Mouse (Mus musculus) midbrain, embryonic 10.5 days (tissue): ENCODE measurements around the gene 3110082I17Rik. TPM values are rescaled to one million over a fixed set of nuclear protein-coding genes. Genes with fewer than 3 reads are reported as not detected.

Experiments
- DNase-seq: peaks from one replicate; pipeline ENCODE4 v3.0.0-alpha.2; 2017; ENCODE audit warnings: low spot score
- H3K27ac ChIP-seq: fragments of 300-500 bp; sonication (generic); replicated peaks from 2 replicates; pipeline ENCODE4 v1.5.1; 2016; ENCODE audit warnings: mild to moderate bottlenecking
- H3K27me3 ChIP-seq: fragments of 300-500 bp; sonication (generic); 2 replicates; pipeline ENCODE4 v1.6.1; 2016; ENCODE audit warnings: low read depth, mild to moderate bottlenecking; ENCODE audit not compliant: poor library complexity, severe bottlenecking
- H3K36me3 ChIP-seq: fragments of 300-500 bp; sonication (generic); 2 replicates; pipeline ENCODE4 v1.6.1; 2016; ENCODE audit warnings: mild to moderate bottlenecking, moderate library complexity
- H3K4me1 ChIP-seq: fragments of 300-500 bp; sonication (generic); 2 replicates; pipeline ENCODE4 v1.6.1; 2016
- H3K4me3 ChIP-seq: fragments of 300-500 bp; sonication (generic); 2 replicates; pipeline ENCODE4 v1.5.1; 2016; ENCODE audit warnings: mild to moderate bottlenecking, moderate library complexity
- H3K9me3 ChIP-seq: fragments of 300-500 bp; sonication (generic); replicated peaks from 2 replicates; pipeline ENCODE4 v1.6.1; 2016; ENCODE audit warnings: mild to moderate bottlenecking
- WGBS: fragments of 180-500 bp; shearing (Covaris S2); methylation state at CpG from one replicate; pipeline ENCODE4 v1.1.7; 2016; 5-methylcytosine and 5-hydroxymethylcytosine counted together
- microRNA counts: library from miRNA; unstranded; fragments of <30 nt; microRNA quantifications from one replicate; lab custom pipeline; 2017
- microRNA-seq: library from miRNA; unstranded; fragments of <30 nt; microRNA quantifications from one replicate; pipeline ENCODE4, GENCODE M21; 2017
- polyA plus RNA-seq: library from polyadenylated mRNA; unstranded; fragments of >200 nt; fragmentation: Nextera tagmentation; extraction: Ambion mirVana; gene quantifications from 2 replicates; pipeline ENCODE4 v1.2.1, GENCODE M21; 2016

3110082I17Rik gene
- polyA plus RNA-seq, 1 experiment from 2014 or later = 64.7 TPM

DNA sequence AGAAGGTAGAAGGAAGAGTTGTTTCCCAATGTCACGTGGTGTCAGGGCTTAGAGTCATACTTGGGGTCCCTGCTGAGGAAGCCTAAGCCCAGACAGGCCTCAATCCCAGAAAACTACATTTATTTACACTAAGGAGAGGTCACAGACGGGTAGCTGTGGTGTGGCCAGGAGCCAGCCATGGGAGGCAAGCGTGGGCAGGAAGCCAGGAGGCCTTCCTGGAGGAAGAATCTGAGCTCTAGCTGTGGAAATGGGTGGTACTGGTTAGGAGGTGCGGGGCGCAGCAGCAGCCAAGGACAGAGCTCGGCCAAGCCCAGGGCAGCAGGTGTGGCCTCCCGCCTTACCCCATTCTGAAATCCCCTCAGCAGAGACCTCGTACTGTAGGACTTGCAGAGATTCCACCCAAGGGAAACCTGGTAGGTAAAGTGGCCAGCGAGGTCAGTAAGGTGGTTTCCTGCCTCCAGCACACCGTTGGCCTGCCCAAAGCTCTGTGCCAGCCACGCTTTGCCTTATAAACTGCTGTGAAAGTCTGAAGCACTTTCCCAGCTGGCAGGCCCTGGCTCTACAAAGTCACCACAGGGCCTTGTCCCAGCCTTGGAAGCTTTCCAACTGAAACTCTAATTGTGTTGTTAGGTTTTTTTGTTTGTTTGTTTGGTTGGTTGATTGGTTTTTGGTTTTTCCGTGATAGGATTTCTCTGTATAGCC lies 145.2 kb downstream of the 3110082I17Rik start:
- no peaks in the 10 kb centered on the region for H3K27me3 ChIP-seq
- H3K4me1 ChIP-seq = no peaks in the 10 kb centered on the region; the same call in 1 of the 2 replicates
- 87% methylated on average over 12 of the region's 12 CpGs for WGBS
- no peaks in the 10 kb centered on the region for H3K36me3 ChIP-seq
- H3K4me3 ChIP-seq = no peak overlapping the region
- H3K9me3 ChIP-seq = no peaks in the 10 kb centered on the region
- no peak for DNase-seq
- H3K27ac ChIP-seq = no peak overlapping the region

DNA sequence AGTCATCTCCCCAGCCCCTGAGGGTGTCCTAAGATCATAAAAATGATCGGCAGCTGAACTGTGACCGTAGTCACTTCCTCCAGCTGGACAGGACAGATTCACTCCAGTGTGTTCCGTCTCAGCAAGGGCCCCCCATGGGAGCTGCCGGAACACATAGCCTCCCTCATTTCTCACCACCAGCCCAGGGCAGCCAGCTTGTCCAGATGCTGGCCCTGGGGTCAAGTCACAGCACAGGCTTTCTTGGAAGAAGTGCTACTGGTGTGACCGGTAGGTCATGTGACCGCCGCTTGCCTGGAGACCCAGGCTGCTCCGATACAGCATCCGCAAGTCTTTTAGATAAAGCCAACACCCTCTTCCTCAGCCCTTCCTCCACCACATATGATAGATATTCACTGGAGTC lies 146.8 kb downstream of the 3110082I17Rik start:
- H3K9me3 ChIP-seq = no peaks in the 10 kb centered on the region
- DNase-seq = no peak
- no peaks in the 10 kb centered on the region for H3K27me3 ChIP-seq
- no peaks in the 10 kb centered on the region; the same call in 1 of the 2 replicates for H3K4me1 ChIP-seq
- H3K36me3 ChIP-seq = no peaks in the 10 kb centered on the region
- no peak overlapping the region for H3K27ac ChIP-seq
- WGBS = 89% methylated on average over 9 of the region's 9 CpGs
- no peak overlapping the region for H3K4me3 ChIP-seq

DNA sequence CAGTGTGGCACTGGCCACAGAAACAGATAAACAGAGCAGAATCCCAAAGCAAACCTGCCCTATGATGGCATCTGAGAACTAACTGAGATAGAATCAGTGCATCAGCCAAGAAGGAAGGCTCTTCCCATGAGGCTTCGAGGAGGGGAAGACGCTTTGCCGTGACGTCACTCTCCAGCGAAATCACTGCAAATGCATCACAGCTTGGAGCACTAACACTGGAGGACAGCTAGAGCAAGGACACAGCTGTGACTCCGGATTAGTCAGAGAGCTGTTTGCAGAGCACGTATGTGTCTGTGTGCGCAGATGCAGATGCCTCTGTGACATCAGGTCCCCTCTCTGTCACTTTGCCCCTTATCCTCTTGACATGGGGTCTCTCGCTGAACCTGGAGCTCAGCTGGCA lies 148.5 kb downstream of the 3110082I17Rik start:
- no peak overlapping the region for H3K4me3 ChIP-seq
- DNase-seq = no peak
- no peak overlapping the region for H3K27ac ChIP-seq
- H3K4me1 ChIP-seq = no peaks in the 10 kb centered on the region
- no peaks in the 10 kb centered on the region for H3K36me3 ChIP-seq
- WGBS = 94% methylated on average over 9 of the region's 9 CpGs
- H3K27me3 ChIP-seq = no peaks in the 10 kb centered on the region
- H3K9me3 ChIP-seq = no peaks in the 10 kb centered on the region

GRCm38 (mm10) chr5:139310477-139310876 lies 149.8 kb downstream of the 3110082I17Rik start:
- 90% methylated on average over 4 of the region's 4 CpGs for WGBS

DNA sequence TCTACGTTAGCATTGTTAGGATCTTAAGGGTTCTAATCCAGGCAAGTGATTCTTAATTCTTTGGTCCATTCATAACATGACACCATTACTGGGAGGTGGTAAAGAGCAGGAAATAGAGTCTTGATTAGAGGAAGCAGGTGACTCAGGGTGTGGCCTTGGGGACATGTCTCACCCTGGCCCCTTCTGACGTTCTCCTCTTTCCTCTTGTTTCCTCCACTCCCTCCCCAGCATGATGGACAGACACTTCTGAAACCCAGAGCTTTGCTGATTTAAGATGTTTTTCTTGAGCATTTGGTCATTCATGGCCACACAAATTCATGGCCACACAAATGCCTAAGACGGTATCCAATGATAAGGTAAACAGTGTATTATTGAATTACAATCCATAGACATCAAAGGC lies 150.4 kb downstream of the 3110082I17Rik start:
- no peak for DNase-seq
- Histone ChIP-seq H3K4me1 (no peaks in the 10 kb centered on the region), H3K4me3 (no peak overlapping the region), H3K27me3 (no peaks in the 10 kb centered on the region), H3K36me3 (no peaks in the 10 kb centered on the region), H3K27ac (no peak overlapping the region), H3K9me3 (no peaks in the 10 kb centered on the region)
- 86% methylated on average over 3 of the region's 3 CpGs for WGBS

More at GRCm38 (mm10) chr5:139310477-139310876, 149.8 kb downstream of the 3110082I17Rik start:
- Histone ChIP-seq H3K27me3 (no peaks in the 10 kb centered on the region), H3K9me3 (no peaks in the 10 kb centered on the region), H3K27ac (no peak overlapping the region), H3K36me3 (no peaks in the 10 kb centered on the region), H3K4me3 (no peak overlapping the region), H3K4me1 (no peaks in the 10 kb centered on the region)
- no peak for DNase-seq

MicroRNAs within 50 kb of the gene (microRNA counts, 519-probe panel; counts per million panel counts)
- microRNA mmu-miR-339-3p (lab: Ali Mortazavi, UCI) = not detected
- microRNA mmu-miR-339-5p (lab: Ali Mortazavi, UCI) = not detected

Small RNA genes lying within 50 kb of the gene (microRNA-seq; reads per million reads assigned to microRNA genes)
- gene Mir339 = 692 reads per million, percentile 73 among the genes with 10 or more reads in this experiment

Other genes with a start within 250 kb of the 3110082I17Rik start
- gene Get4, start 208.2 kb downstream of the 3110082I17Rik start, polyA plus RNA-seq = 168 and 187 TPM in 2 replicates
- 0.37 and 0.53 TPM in 2 replicates for gene Adap1, start 134.9 kb downstream of the 3110082I17Rik start, polyA plus RNA-seq
- gene Cox19, start 109.1 kb downstream of the 3110082I17Rik start, polyA plus RNA-seq = 123 and 134 TPM in 2 replicates
- gene Cyp2w1, start 107.9 kb downstream of the 3110082I17Rik start, polyA plus RNA-seq = not detected in 2 replicates
- 1.7 and 2.0 TPM in 2 replicates for gene Gpr146, start 82.8 kb downstream of the 3110082I17Rik start, polyA plus RNA-seq
- gene C130050O18Rik, start 55.2 kb downstream of the 3110082I17Rik start, polyA plus RNA-seq = 0.32 and 0.39 TPM in 2 replicates
- gene Gper1, start 37.4 kb downstream of the 3110082I17Rik start, polyA plus RNA-seq = 0.77 and 2.5 TPM in 2 replicates
- gene Zfand2a, start 24.0 kb upstream of the 3110082I17Rik start, polyA plus RNA-seq = 9.1 and 12.2 TPM in 2 replicates
- 18.8 and 36.7 TPM in 2 replicates for gene Uncx, start 83.0 kb upstream of the 3110082I17Rik start, polyA plus RNA-seq